Mouse (Mus musculus) E14TG2a.4 (cell line): Measurements from ENCODE around the gene Atn1.

ENCODE experiments used
- CTCF ChIP-seq: conservative IDR thresholded peaks from 2 replicates; pipeline ENCODE4 v1.5.1; 2014; ENCODE audit warnings: low read length
- NANOG ChIP-seq: IDR thresholded peaks from 2 replicates; pipeline ENCODE4 v1.6.1; 2014; ENCODE audit warnings: borderline replicate concordance, low read length, mixed read lengths

GRCm38 (mm10) chr6:124757909-124758848 lies 1.9 kb upstream of the Atn1 start:
- TF ChIP-seq CTCF (no peak), NANOG (no peak)
